Comparison of ENCODE assay signal across 9 mouse cellular contexts in the genomic region with DNA sequence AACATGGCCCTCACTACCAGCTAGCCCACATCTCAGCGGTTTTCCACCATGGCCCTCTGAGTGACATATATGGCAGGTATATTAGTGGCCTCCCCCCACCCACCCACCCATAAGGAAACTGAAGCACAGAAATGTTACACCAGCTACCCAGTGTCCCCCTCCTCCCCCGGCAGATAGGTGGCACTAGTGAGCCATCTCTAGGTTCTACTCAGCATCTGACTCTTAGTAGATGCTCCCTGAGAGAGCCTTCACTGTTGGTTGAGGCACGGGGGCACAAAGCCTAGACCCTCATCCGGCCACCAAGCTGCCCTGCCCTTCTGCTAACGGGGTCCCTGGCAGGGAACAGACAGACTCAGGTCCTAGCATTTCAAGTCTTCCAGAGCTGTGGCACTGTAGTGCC. TPM values are rescaled to one million over a fixed set of nuclear protein-coding genes. Genes with fewer than 3 reads are reported as not detected.
DNase-seq lines count a peak whose midpoint lies in the region; ATAC-seq and TF ChIP-seq lines count a peak whose summit lies in the region.
"Had no signal": no experiment of that assay in that cellular context is flagged by ENCODE, and none has a peak within 500 bp of the region (broad histone marks: within the 10 kb centered on the region; RNA-seq: fewer than 3 reads in every experiment).

No protein-coding gene starts in this region.

- no peaks in the 10 kb centered on the region for H3K9me3 ChIP-seq in intestine, embryonic 14.5 days (ENCODE audit: control insufficient read depth, low read length)
- no peaks in the 10 kb centered on the region for H3K9me3 ChIP-seq in intestine, embryonic 16.5 days (ENCODE audit: control insufficient read depth, low read length)
- H3K9me3 ChIP-seq in CH12.LX (replicated peaks; ENCODE audit: low read length): no peaks in the 10 kb centered on the region
- H3K9me3 ChIP-seq in neural tube, embryonic 15.5 days (replicated peaks): no peaks in the 10 kb centered on the region
- H3K9me3 ChIP-seq: embryonic facial prominence, embryonic 13.5 days had no signal

- H3K4me3 ChIP-seq in intestine, embryonic 14.5 days (ENCODE audit: low read depth, low read length): no peak overlapping the region
- no peak overlapping the region for H3K4me3 ChIP-seq in intestine, embryonic 16.5 days (ENCODE audit: low read length)
- no peak overlapping the region for H3K4me3 ChIP-seq in CH12.LX (replicated peaks in 1 of 3; ENCODE audit: low read depth in 2 of 3, low read length in 2 of 3, poor library complexity in 1 of 3)
- H3K4me3 ChIP-seq in neural tube, embryonic 15.5 days (replicated peaks): no peak overlapping the region
- H3K4me3 ChIP-seq: embryonic facial prominence, embryonic 13.5 days had no signal

- H3K4me2 ChIP-seq in intestine, embryonic 14.5 days (ENCODE audit: low read length): no peak overlapping the region
- H3K4me2 ChIP-seq in intestine, embryonic 16.5 days (ENCODE audit: low read depth, low read length): no peak overlapping the region
- H3K4me2 ChIP-seq in CH12.LX (ENCODE audit: insufficient read depth, low read depth, poor library complexity, severe bottlenecking): no peak overlapping the region
- H3K4me2 ChIP-seq in neural tube, embryonic 15.5 days: no peak overlapping the region
- H3K4me2 ChIP-seq: embryonic facial prominence, embryonic 13.5 days had no signal

- no peak for TF ChIP-seq POLR2A in CH12.LX (IDR thresholded peaks at IDR 0.05; ENCODE audit: low read depth, low read length)

- H3K4me1 ChIP-seq in intestine, embryonic 14.5 days (replicated peaks; ENCODE audit: control insufficient read depth, insufficient read depth, low read length): peaks cover 24% of the 10 kb centered on the region
- peaks cover 39% of the 10 kb centered on the region for H3K4me1 ChIP-seq in intestine, embryonic 16.5 days (ENCODE audit: control insufficient read depth, insufficient read depth, low read length)
- peaks cover 0 to 20% of the 10 kb centered on the region in 2 experiments; a peak in 2 of 4 replicates for H3K4me1 ChIP-seq in CH12.LX (ENCODE audit: control insufficient read depth in 1 of 2, insufficient read depth in 2 of 2)
- peaks cover 95% of the 10 kb centered on the region for H3K4me1 ChIP-seq in neural tube, embryonic 15.5 days

- H3K27me3 ChIP-seq in intestine, embryonic 14.5 days (replicated peaks; ENCODE audit: control insufficient read depth, insufficient read depth, low read length): no peaks in the 10 kb centered on the region
- no peaks in the 10 kb centered on the region for H3K27me3 ChIP-seq in intestine, embryonic 16.5 days (replicated peaks; ENCODE audit: control insufficient read depth, insufficient read depth, low read length)
- H3K27me3 ChIP-seq in CH12.LX (replicated peaks): no peaks in the 10 kb centered on the region
- H3K27me3 ChIP-seq in neural tube, embryonic 15.5 days (replicated peaks): no peaks in the 10 kb centered on the region
- H3K27me3 ChIP-seq: embryonic facial prominence, embryonic 13.5 days had no signal

- DNase-seq in intestine, embryonic 14.5 days (ENCODE audit: low spot score): no peak
- DNase-seq in CH12.LX (ENCODE audit: extremely low read depth): peak; percentile 65
- peak; percentile 82 for DNase-seq in adrenal gland, postnatal 14 days
- peak; percentile 54 for DNase-seq in gastrocnemius, postnatal 14 days
- peak; percentile 77 for DNase-seq in left cerebral cortex, postnatal 4 days
- no peak for DNase-seq in T-cell, adult 2 months (ENCODE audit: low spot score)

- 0 out of 2 replicates have a peak, but pooled peaks have one; percentile 17 for ATAC-seq in intestine, embryonic 14.5 days (replicated peaks; ENCODE audit: low FRiP score, low TSS enrichment, low read depth)
- no peak for ATAC-seq in intestine, embryonic 16.5 days
- ATAC-seq in neural tube, embryonic 15.5 days (ENCODE audit: low FRiP score): no peak

- TF ChIP-seq RAD21 in CH12.LX (IDR thresholded peaks at IDR 0.05; ENCODE audit: low read depth, low read length): peak; percentile 60

- H3K27ac ChIP-seq in intestine, embryonic 14.5 days (ENCODE audit: low read depth): no peak overlapping the region
- no peak overlapping the region for H3K27ac ChIP-seq in intestine, embryonic 16.5 days (ENCODE audit: low read length)
- no peak overlapping the region for H3K27ac ChIP-seq in CH12.LX (ENCODE audit: insufficient read depth, low read depth)
- peak overlapping the region; percentile 93 for H3K27ac ChIP-seq in neural tube, embryonic 15.5 days (replicated peaks)
- H3K27ac ChIP-seq: embryonic facial prominence, embryonic 13.5 days had no signal

- TF ChIP-seq CTCF in CH12.LX (conservative IDR thresholded peaks at IDR 0.05 in 1 of 2, IDR thresholded peaks at IDR 0.05 in 1 of 2; ENCODE audit: low read depth in 2 of 2, low read length in 2 of 2): peak in 1 of 2 experiments; percentile 61; a peak in 2 of 4 replicates

- in situ Hi-C loops in CH12.LX (cut with MboI; ENCODE audit: low pct_ligation_motif_present, low pct_unique_long_range_greater_than_20kb, low sequenced_read_pairs): loop anchor here (5.0 kb wide), 1 partner anchor 75 kb away; no protein-coding TSS in a partner anchor

- no peaks in the 10 kb centered on the region for H3K36me3 ChIP-seq in intestine, embryonic 14.5 days (ENCODE audit: control insufficient read depth, insufficient read depth, low read length)
- no peaks in the 10 kb centered on the region for H3K36me3 ChIP-seq in intestine, embryonic 16.5 days (ENCODE audit: control insufficient read depth, insufficient read depth, low read length)
- peaks cover 0 to 77% of the 10 kb centered on the region in 2 experiments for H3K36me3 ChIP-seq in CH12.LX (replicated peaks in 1 of 2; ENCODE audit: control insufficient read depth in 1 of 2, insufficient read depth in 1 of 2, low read length in 1 of 2)
- no peaks in the 10 kb centered on the region for H3K36me3 ChIP-seq in neural tube, embryonic 15.5 days
- H3K36me3 ChIP-seq: embryonic facial prominence, embryonic 13.5 days had no signal

- no peaks in the 10 kb centered on the region for H3K79me2 ChIP-seq in CH12.LX (replicated peaks; ENCODE audit: control insufficient read depth, extremely low read depth, insufficient read depth, poor library complexity, severe bottlenecking)

- WGBS in intestine, embryonic 14.5 days: 62% methylated on average over 5 of the region's 5 CpGs
- 72% methylated on average over 5 of the region's 5 CpGs for WGBS in intestine, embryonic 16.5 days
- 68% methylated on average over 5 of the region's 5 CpGs for WGBS in neural tube, embryonic 15.5 days

- dilution Hi-C loops in CH12.LX (cut with MboI; ENCODE audit: extremely low pct_ligation_motif_present, extremely low pct_unique_long_range_greater_than_20kb, low sequenced_read_pairs): no loop called here

- intact Hi-C loops in gastrocnemius, postnatal 14 days (cut with DNase I; ENCODE audit: low total_unique reads): loop anchor here (10.0 kb wide), 1 partner anchor 277 kb away; no protein-coding TSS in a partner anchor
- intact Hi-C loops in left cerebral cortex, postnatal 4 days (cut with DNase I): no loop called here

- no peak overlapping the region for H3K9ac ChIP-seq in intestine, embryonic 14.5 days (ENCODE audit: low read length)
- no peak overlapping the region for H3K9ac ChIP-seq in intestine, embryonic 16.5 days (ENCODE audit: low read depth, low read length)
- H3K9ac ChIP-seq in CH12.LX (ENCODE audit: insufficient read depth, low read depth): no peak overlapping the region
- H3K9ac ChIP-seq in neural tube, embryonic 15.5 days (replicated peaks): no peak overlapping the region
- H3K9ac ChIP-seq: embryonic facial prominence, embryonic 13.5 days had no signal

- TF ChIP-seq EP300 in CH12.LX (IDR thresholded peaks at IDR 0.05; ENCODE audit: low read length): no peak

TF ChIP-seq in CH12.LX, 34 proteins besides CTCF, POLR2A, EP300 and RAD21:
- TF ChIP-seq SMC3 (IDR thresholded peaks at IDR 0.05; ENCODE audit: low read depth, low read length): peak; percentile 46
- TF ChIP-seq ELF1 (IDR thresholded peaks at IDR 0.05; ENCODE audit: low read depth, low read length): no peak
TF ChIP-seq in CH12.LX: peak in this region for 1.

RNA-seq across cellular contexts. Expression of a gene that starts 38.2 kb away (rescaled TPM):
- polyA plus RNA-seq in intestine, embryonic 14.5 days (2014; fragmentation: Nextera tagmentation; extraction: Ambion mirVana): 4.7 and 5.1 TPM in 2 replicates
- polyA plus RNA-seq in intestine, embryonic 16.5 days (2015; fragmentation: Nextera tagmentation; extraction: Ambion mirVana): 1.9 and 2.2 TPM in 2 replicates
- total RNA-seq in CH12.LX (2012; rRNA removed) (8.3 and 10.1 TPM in 2 replicates), CH12.LX (2014; rRNA removed) (5.2 and 9.2 TPM in 2 replicates)
- 51.1 and 66.8 TPM in 2 replicates for polyA plus RNA-seq in CH12.LX (2012; ENCODE audit: insufficient read length, low read depth)
- total RNA-seq in adrenal gland, postnatal 14 days (2021): 31.5 and 31.7 TPM in 2 replicates
- 10 to 100 TPM; 28.2 to 35.0 TPM for total RNA-seq in gastrocnemius, postnatal 14 days (2021)
- 10 to 100 TPM; 39.0 to 40.2 TPM for total RNA-seq in left cerebral cortex, postnatal 4 days (2021)
- 2.4 and 2.7 TPM in 2 replicates for polyA plus RNA-seq in neural tube, embryonic 15.5 days (2015; fragmentation: Nextera tagmentation; extraction: Ambion mirVana)

RNA-seq across cellular contexts. Expression of a gene that starts 38.5 kb away (rescaled TPM):
- polyA plus RNA-seq in intestine, embryonic 14.5 days (2014; fragmentation: Nextera tagmentation; extraction: Ambion mirVana): 75.9 and 83.6 TPM in 2 replicates
- polyA plus RNA-seq in intestine, embryonic 16.5 days (2015; fragmentation: Nextera tagmentation; extraction: Ambion mirVana): 89.8 and 90.8 TPM in 2 replicates
- 44.2 and 44.3 TPM in 2 replicates for total RNA-seq in CH12.LX (2012; rRNA removed)
- 65.9 and 76.2 TPM in 2 replicates for total RNA-seq in CH12.LX (2014; rRNA removed)
- polyA plus RNA-seq in CH12.LX (2012; ENCODE audit: insufficient read length, low read depth): 55.8 and 60.2 TPM in 2 replicates
- 92.3 and 93.2 TPM in 2 replicates for total RNA-seq in adrenal gland, postnatal 14 days (2021)
- 10 to 100 TPM; 69.6 to 75.0 TPM for total RNA-seq in gastrocnemius, postnatal 14 days (2021)
- total RNA-seq in left cerebral cortex, postnatal 4 days (2021): 100 to 1,000 TPM; 122 to 123 TPM
- polyA plus RNA-seq in neural tube, embryonic 15.5 days (2015; fragmentation: Nextera tagmentation; extraction: Ambion mirVana): 97.5 and 98.3 TPM in 2 replicates

RNA-seq across cellular contexts. Expression of a gene that starts 57.7 kb away (rescaled TPM):
- 10.9 and 11.2 TPM in 2 replicates for polyA plus RNA-seq in intestine, embryonic 14.5 days (2014; fragmentation: Nextera tagmentation; extraction: Ambion mirVana)
- 4.8 and 7.1 TPM in 2 replicates for polyA plus RNA-seq in intestine, embryonic 16.5 days (2015; fragmentation: Nextera tagmentation; extraction: Ambion mirVana)
- total RNA-seq in CH12.LX (2012; rRNA removed) (14.0 and 14.6 TPM in 2 replicates), CH12.LX (2014; rRNA removed) (14.6 and 15.2 TPM in 2 replicates)
- polyA plus RNA-seq in CH12.LX (2012; ENCODE audit: insufficient read length, low read depth): 25.1 and 32.4 TPM in 2 replicates
- total RNA-seq in adrenal gland, postnatal 14 days (2021): 21.6 and 23.0 TPM in 2 replicates
- 1 to 10 TPM; 5.4 to 5.7 TPM for total RNA-seq in gastrocnemius, postnatal 14 days (2021)
- 10 to 100 TPM; 60.2 to 64.1 TPM for total RNA-seq in left cerebral cortex, postnatal 4 days (2021)
- 10.5 and 11.9 TPM in 2 replicates for polyA plus RNA-seq in neural tube, embryonic 15.5 days (2015; fragmentation: Nextera tagmentation; extraction: Ambion mirVana)

Comparison
In these comparisons a context has a peak if more than half of its experiments do, and no peak if none do; other contexts are left out.
1. DNase-seq: peak in CH12.LX (single experiment), adrenal gland, postnatal 14 days (single experiment), gastrocnemius, postnatal 14 days (single experiment) and left cerebral cortex, postnatal 4 days (single experiment); none in intestine, embryonic 14.5 days (single experiment) and T-cell, adult 2 months (single experiment).